Mouse (Mus musculus): ENCODE results near the gene Ccdc7a.
"Not testable (repeated sequence)": the region's sequence is repeated elsewhere in the genome, so short reads cannot be mapped to it uniquely, and the experiment has no call there.

Gene Ccdc7a

GRCm38 (mm10) chr8:129065417-129065816, at the start of gene Ccdc7a:
Gene Ccdc7a, minus strand, starts transcription at chr8:129065517.
- not testable (repeated sequence) for DNase-seq

DNA sequence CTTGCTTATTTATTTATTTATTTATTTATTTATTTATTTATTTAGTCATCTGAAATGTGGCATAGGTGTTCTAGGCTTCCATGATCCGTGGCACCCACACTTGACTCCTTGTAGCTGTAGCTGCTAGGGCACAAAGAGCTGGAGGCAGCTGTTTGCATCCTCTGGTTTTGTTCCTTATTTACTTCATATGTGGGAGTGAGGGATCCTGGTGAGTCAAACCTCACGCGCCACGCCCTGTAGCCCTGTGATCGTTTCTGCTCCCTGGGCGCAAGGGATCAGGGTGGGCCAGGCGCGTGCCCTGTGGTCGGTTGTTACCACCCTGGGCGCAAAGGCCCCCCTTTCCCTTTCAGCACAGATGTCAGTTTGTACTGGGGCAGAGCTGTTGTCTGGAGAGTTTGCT, 1.5 kb upstream of the Ccdc7a start, which contains the start of gene Ccdc7b:
Gene Ccdc7b, plus strand, starts transcription at position 301 of the 400 bp plus-strand sequence.
- DNase-seq = not testable (repeated sequence)

- no peak for DNase-seq
These were observed 73.9 kb downstream of the Ccdc7a start for GRCm38 (mm10) chr8:128991389-128991788.

DNA sequence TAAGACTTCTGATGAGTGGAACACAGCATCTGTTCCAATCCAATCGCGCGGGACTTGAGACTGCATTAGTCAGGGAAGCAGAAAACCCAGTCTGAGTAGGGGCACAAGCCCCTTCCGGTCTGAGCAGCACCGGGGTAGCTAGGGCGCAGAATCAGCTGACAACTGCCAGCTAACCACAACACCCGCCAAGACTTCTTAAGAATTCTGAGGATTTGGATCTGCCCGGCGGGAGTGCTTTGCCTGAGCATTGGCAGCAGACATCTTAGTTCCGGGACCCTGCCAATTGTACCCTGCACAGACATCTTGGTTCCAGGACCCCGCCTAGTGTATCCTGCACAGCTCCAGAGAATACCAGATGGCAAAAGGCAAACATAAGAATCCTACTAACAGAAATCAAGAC, 116.4 kb downstream of the Ccdc7a start:
- DNase-seq = not testable (repeated sequence)

- peak in 1 of 2 experiments; percentile 8 for DNase-seq
These were observed 124.2 kb downstream of the Ccdc7a start for GRCm38 (mm10) chr8:128941022-128941641.

DNA sequence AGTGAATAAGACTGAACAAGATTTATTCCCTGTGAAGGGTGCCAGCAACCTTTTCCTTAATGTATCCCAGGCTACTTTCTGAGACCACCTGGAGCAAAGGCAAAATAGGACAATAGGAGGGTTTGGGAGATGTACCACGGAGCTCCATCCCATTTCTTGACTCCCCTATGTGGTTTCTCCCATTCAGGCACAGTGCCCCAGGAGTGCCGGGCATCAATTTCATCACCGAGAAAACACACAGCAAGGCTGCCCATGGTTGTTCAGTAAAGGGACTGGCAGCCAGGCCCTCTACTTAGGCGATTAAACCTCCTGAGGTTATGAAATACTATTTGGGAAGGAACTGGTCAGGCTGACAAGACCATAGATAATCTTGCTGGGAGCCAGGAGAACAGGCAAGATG, 131.9 kb downstream of the Ccdc7a start:
- no peak for DNase-seq

GRCm38 (mm10) chr8:128882719-128883118, 182.6 kb downstream of the Ccdc7a start:
- no peak for DNase-seq

- peak in 1 of 2 experiments; percentile 2 for DNase-seq
These were observed 221.6 kb downstream of the Ccdc7a start for GRCm38 (mm10) chr8:128843749-128844148.

- DNase-seq = no peak
These were observed 252.8 kb downstream of the Ccdc7a start for GRCm38 (mm10) chr8:128812521-128812920.

DNA sequence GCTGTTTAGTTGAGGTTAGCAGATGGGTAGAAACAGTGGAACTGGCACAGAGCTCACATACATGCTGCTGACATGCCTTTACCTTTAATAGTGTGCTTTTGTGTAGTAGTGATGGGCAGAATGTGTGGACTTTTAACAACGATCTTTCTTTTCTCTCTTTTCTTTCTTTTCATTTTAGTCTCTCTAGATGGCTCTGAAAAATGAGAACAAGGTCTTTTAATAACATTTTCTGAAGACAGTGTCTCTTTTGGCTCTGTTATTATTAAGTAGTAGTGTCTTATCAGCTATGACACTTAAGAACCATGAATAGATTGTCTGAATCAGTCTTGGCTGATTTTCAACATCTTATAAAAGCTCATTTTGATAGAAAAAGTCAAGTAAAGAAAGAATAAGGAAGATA, 266.7 kb downstream of the Ccdc7a start, which contains the start of gene Gm3952:
Gene Gm3952, minus strand, starts transcription at position 101 of the 400 bp plus-strand sequence.
- no peak for DNase-seq

GRCm38 (mm10) chr8:128735692-128736091, 329.6 kb downstream of the Ccdc7a start:
- no peak for DNase-seq

DNA sequence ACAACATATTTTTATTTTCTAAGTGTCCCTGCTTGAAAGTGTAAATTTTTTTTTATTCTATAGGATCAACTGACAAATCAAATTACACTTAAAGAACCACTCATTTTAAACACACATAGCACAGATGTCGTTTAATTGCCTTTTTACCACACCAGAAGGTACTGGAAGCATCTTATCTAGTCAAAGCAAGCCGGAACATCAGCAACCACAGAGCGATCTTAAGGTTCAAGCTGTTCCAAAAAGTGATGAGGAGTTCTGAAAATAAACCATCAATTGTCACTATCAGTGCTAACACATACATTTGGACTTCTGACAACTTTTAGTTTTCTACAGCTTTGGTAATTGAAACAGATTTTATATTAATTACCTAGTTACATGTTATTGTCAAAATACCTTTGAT, 331.2 kb downstream of the Ccdc7a start:
- DNase-seq = no peak

- no peak for DNase-seq
These were observed 333.1 kb downstream of the Ccdc7a start for GRCm38 (mm10) chr8:128732254-128732653.

DNA sequence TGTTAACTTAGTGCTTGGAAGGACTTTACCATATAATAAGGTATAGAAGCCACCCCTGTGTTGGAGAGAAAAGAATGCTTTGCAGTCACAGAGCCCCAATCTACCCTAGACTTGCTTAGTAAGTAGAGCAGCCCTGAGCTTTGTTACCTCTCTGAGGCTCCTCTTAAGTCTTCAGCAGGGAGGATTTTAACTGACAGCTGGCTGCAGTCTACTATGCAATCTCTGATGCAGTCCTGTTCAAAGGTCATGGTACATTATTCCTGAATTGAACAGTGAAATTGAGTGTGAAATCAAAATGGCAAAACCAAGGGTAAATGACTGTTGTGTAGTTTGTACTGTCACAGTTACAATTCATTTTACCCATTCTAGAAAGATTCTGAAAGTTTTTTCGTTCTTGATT, 338.1 kb downstream of the Ccdc7a start:
- no peak for DNase-seq

- no peak for DNase-seq
These were observed 340.5 kb downstream of the Ccdc7a start for GRCm38 (mm10) chr8:128724819-128725218.

- DNase-seq = no peak
These were observed 349.1 kb downstream of the Ccdc7a start for GRCm38 (mm10) chr8:128716184-128716583.

GRCm38 (mm10) chr8:128709261-128709660, 356.1 kb downstream of the Ccdc7a start:
- DNase-seq = peak; percentile 78 to 85

DNA sequence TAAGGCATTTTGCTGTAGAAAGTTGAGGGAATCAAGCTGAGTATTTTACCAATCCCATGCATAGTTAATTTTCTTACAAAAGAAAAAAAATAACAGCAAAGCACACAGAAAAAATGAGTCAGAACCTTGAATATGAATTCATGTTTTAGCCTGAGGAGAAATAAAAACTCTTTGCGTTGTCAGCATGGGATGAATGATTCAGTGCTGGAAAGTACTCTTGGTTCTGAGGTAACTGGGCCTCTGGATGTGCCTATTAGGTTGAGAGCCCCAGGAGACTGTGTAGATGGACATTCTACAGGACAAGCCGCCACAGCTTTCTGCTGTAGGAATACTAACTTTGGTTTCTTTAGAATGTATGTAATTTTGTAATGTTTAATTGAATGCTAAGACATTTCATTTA, 360.5 kb downstream of the Ccdc7a start:
- no peak for DNase-seq

GRCm38 (mm10) chr8:128704376-128704775, 360.9 kb downstream of the Ccdc7a start:
- no peak for DNase-seq

GRCm38 (mm10) chr8:128697945-128698344, 367.4 kb downstream of the Ccdc7a start:
- DNase-seq = no peak

- DNase-seq = no peak
These were observed 368.5 kb downstream of the Ccdc7a start for GRCm38 (mm10) chr8:128696701-128697397.

- DNase-seq = no peak
These were observed 375.3 kb downstream of the Ccdc7a start for GRCm38 (mm10) chr8:128690056-128690455.

- no peak for DNase-seq
These were observed 376.6 kb downstream of the Ccdc7a start for GRCm38 (mm10) chr8:128688679-128689078.

DNA sequence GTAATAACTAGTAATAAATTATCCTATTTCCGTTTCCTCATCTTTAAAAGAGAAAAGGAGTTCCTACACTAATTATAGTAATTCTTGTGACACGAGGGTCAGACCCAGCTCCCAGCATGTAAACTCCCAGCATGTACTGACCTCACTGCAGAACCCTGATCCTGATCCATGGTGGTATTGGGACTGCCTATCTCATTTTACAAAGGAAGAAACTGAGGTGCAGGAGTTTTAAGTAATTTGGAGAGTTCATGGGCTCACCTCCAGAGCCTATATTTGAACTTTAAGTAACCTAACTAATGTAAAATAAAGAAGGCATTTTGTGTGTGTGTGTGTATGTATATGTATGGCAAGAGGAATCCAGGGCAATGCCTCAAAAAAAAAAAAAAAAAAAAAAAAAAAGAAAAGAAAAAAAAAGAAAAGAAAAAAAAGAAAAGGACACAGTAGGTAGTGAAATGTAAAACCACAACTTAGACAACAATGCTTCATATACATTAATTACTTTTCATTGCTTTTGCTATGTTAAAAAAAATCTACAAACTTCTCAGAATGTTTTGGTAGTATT, 378.8 kb downstream of the Ccdc7a start:
- DNase-seq = no peak

All from lung, adult 18-20 months (tissue).